Mouse (Mus musculus) intestine, embryonic 14.5 days (tissue): ENCODE results near the gene Fbxw2. TPM values are rescaled to one million over a fixed set of nuclear protein-coding genes. Genes with fewer than 3 reads are reported as not detected.
"Not testable (repeated sequence)": the region's sequence is repeated elsewhere in the genome, so short reads cannot be mapped to it uniquely, and the experiment has no call there.

ENCODE experiments used
- ATAC-seq: fragments of 200-750 bp; cut with Nextera tagmentation; replicated peaks from 2 replicates; pipeline ENCODE4 v1.8.0; 2017; ENCODE audit warnings: low read depth, moderate number of reproducible peaks, moderate TSS enrichment, moderate library complexity; ENCODE audit not compliant: low FRiP score, low TSS enrichment
- DNase-seq: peaks from one replicate; pipeline ENCODE4 v3.0.0-alpha.2; 2018; ENCODE audit warnings: low spot score
- H3K27ac ChIP-seq: fragments of 300-500 bp; sonication (generic); 2 replicates; pipeline ENCODE4 v1.5.1; 2014; ENCODE audit warnings: low read depth, mild to moderate bottlenecking, control low read depth
- H3K27me3 ChIP-seq: fragments of 300-500 bp; sonication (generic); replicated peaks from 2 replicates; pipeline ENCODE4 v1.6.1; 2014; ENCODE audit warnings: low read length, control low read depth; ENCODE audit not compliant: control insufficient read depth, insufficient read depth
- H3K36me3 ChIP-seq: fragments of 300-500 bp; sonication (generic); 2 replicates; pipeline ENCODE4 v1.6.1; 2014; ENCODE audit warnings: low read length, control low read depth; ENCODE audit not compliant: control insufficient read depth, insufficient read depth
- H3K4me1 ChIP-seq: fragments of 300-500 bp; sonication (generic); replicated peaks from 2 replicates; pipeline ENCODE4 v1.6.1; 2014; ENCODE audit warnings: low read length, control low read depth, mixed read lengths; ENCODE audit not compliant: control insufficient read depth, insufficient read depth
- H3K4me2 ChIP-seq: fragments of 300-500 bp; sonication (generic); 2 replicates; pipeline ENCODE4 v1.6.1; 2014; ENCODE audit warnings: low read length
- H3K4me3 ChIP-seq: fragments of 300-500 bp; sonication (generic); 2 replicates; pipeline ENCODE4 v1.5.1; 2014; ENCODE audit warnings: low read depth, low read length, control low read depth, mixed read lengths
- H3K9ac ChIP-seq: fragments of 300-500 bp; sonication (generic); 2 replicates; pipeline ENCODE4 v1.6.1; 2014; ENCODE audit warnings: mild to moderate bottlenecking, low read length
- H3K9me3 ChIP-seq: fragments of 300-500 bp; sonication (generic); 2 replicates; pipeline ENCODE4 v1.6.1; 2016; ENCODE audit warnings: low read length, control low read depth; ENCODE audit not compliant: control insufficient read depth
- WGBS: fragments of 180-500 bp; shearing (Covaris S2); extraction: QIAGEN DNeasy Blood & Tissue Kit; methylation state at CpG from one replicate; pipeline ENCODE4 v1.1.7; 2014; 5-methylcytosine and 5-hydroxymethylcytosine counted together
- polyA plus RNA-seq: library from polyadenylated mRNA; unstranded; fragments of >200 nt; fragmentation: Nextera tagmentation; extraction: Ambion mirVana; gene quantifications from 2 replicates; pipeline ENCODE4 v1.2.1, GENCODE M21; 2014

Fbxw2 gene
- polyA plus RNA-seq, 1 experiment from 2014 or later: 62.2 TPM

DNA sequence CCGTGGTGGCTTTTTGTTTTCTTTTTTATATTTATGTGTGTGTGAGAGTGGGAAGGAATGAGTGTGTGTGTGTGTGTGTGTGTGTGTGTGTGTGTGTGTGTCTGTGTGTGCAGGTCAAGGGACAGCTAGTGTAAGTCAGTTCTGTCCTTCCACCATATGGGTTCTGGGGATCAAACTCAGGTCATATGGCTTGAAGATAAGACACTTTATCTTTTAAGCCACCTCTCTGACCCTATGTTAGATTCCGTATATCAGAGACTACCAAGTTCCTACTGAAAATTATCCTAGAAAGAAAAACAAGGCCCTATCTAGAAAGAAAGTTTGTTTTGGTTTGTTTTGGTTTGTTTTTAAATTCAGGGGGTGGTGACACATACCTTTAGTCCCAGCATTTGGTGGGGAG, 63.9 kb downstream of the Fbxw2 start:
- no peaks in the 10 kb centered on the region for H3K36me3 ChIP-seq
- no peak overlapping the region for H3K27ac ChIP-seq
- H3K4me1 ChIP-seq: no peaks in the 10 kb centered on the region
- ATAC-seq (no peak), DNase-seq (no peak)
- no peak overlapping the region for H3K9ac ChIP-seq
- no peaks in the 10 kb centered on the region for H3K9me3 ChIP-seq
- no peak overlapping the region for H3K4me3 ChIP-seq
- no peak overlapping the region for H3K4me2 ChIP-seq
- WGBS: 78% methylated on average over 2 of the region's 2 CpGs
- H3K27me3 ChIP-seq: no peaks in the 10 kb centered on the region

DNA sequence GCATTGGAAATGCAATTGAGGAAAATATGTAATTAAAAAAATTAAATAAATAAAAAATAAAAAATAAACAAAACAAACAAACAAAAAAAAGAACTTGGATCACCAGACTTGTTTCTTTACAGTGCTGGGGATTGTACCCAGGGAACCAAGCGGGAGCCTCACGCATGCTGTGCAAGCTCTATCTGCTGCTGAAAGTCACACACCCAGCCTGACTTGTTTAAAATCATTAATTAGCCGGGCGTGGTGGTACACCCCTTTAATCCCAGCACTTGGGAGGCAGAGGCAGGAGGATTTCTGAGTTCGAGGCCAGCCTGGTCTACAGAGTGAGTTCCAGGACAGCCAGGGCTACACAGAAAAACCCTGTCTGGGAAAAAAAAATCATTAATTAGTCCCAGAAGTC, 64.8 kb downstream of the Fbxw2 start:
- not testable (repeated sequence) for H3K27me3 ChIP-seq, ATAC-seq, H3K4me1 ChIP-seq, H3K27ac ChIP-seq, H3K4me3 ChIP-seq, DNase-seq, H3K4me2 ChIP-seq, H3K9me3 ChIP-seq, H3K9ac ChIP-seq, H3K36me3 ChIP-seq
- WGBS: 91% methylated on average over 5 of the region's 5 CpGs

DNA sequence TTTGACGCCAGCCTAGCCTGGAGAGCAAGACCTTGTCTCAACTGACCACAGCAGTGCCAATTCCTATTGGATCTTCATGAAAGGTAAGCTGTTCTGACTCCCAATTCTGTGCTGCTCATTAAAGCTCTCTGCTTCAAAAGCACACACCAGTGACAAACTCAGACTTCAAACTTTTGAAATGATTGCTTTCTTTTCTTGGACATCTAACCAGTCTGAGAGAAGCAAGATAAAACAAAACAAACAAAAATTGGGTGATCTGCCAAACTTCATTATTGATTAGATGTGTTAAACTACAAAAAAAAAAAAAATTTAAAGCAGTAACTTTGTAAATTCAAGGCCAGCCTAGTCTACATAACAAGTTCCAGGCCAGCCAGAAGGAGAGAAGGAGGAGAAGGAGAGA, 68.8 kb downstream of the Fbxw2 start:
- DNase-seq: no peak
- no peaks in the 10 kb centered on the region for H3K36me3 ChIP-seq
- no peak overlapping the region for H3K9ac ChIP-seq
- no peaks in the 10 kb centered on the region for H3K9me3 ChIP-seq
- no peak overlapping the region for H3K27ac ChIP-seq
- H3K27me3 ChIP-seq: no peaks in the 10 kb centered on the region
- no peak overlapping the region for H3K4me3 ChIP-seq
- H3K4me1 ChIP-seq: 0 out of 2 replicates have a peak, but pooled peaks cover 6% of the 10 kb centered on the region
- no peak for ATAC-seq
- no peak overlapping the region for H3K4me2 ChIP-seq
- 73% methylated on average over 1 of the region's 1 CpGs for WGBS

DNA sequence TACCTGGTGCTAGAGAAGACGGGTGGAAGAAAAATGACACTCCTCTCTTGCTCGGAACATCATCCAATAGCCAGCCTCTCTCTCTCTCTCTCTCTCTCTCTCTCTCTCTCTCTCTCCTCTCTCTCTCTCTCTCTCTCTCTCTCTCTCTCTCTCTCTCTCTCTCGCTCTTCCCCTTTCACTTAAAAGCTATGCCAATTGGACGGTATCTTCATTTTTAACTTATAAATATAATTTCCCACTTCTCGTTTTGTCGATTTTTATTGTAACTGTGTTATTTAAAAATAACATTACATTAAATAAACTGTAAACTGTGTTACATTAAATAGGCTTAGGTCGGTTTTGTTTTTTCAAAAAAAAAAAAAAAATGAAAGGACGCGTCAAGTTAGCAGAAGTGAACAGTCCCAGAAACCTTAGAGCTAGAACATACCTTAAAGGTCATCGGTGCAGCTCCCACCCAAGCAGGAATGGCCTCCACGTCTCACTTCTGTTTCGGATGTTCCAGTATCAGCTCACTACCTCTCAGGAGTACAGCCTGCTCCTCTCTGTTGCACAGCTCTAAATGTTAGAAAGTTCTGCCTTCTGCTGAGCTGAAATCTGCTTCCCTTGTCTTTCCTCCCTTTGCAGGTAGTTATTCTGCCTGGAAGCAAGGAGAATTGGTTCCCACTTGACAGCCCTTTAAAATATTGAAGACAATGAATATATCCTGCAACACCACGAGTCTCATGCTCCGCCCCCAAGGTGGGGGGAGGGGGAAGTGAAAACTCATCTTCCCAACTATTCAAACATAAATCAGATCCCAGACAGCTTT, 71.4 kb downstream of the Fbxw2 start, which contains the start of gene Gapvd1:
Gene Gapvd1, minus strand, starts transcription at position 682 of the 808 bp plus-strand sequence.
- Histone ChIP-seq H3K36me3 (no peaks in the 10 kb centered on the region), H3K4me1 (0 out of 2 replicates have a peak, but pooled peaks cover 8% of the 10 kb centered on the region), H3K4me3 (peak within 1 kb of the TSS; percentile 62), H3K27ac (peak within 1 kb of the TSS; percentile 89), H3K9me3 (no peaks in the 10 kb centered on the region), H3K27me3 (no peaks in the 10 kb centered on the region), H3K4me2 (peak within 1 kb of the TSS; percentile 80), H3K9ac (peak within 1 kb of the TSS; percentile 95)
- ATAC-seq (no peak), DNase-seq (peak; percentile 77)
- 1% methylated on average over 13 of the region's 14 CpGs for WGBS

Other genes with a start within 250 kb of the Fbxw2 start
- 80.1 and 82.7 TPM in 2 replicates for gene Gapvd1, start 71.1 kb downstream of the Fbxw2 start, polyA plus RNA-seq
- gene Hspa5, start 54.3 kb downstream of the Fbxw2 start, polyA plus RNA-seq: 780 and 861 TPM in 2 replicates
- gene Rabepk, start 26.4 kb downstream of the Fbxw2 start, polyA plus RNA-seq: 48.8 and 51.0 TPM in 2 replicates
- not detected in 2 replicates for gene Gm34653, start 6.7 kb upstream of the Fbxw2 start, polyA plus RNA-seq
- gene Cutal, start 48.1 kb upstream of the Fbxw2 start, polyA plus RNA-seq: 2.2 and 2.8 TPM in 2 replicates
- gene Psmd5, start 48.7 kb upstream of the Fbxw2 start, polyA plus RNA-seq: 111 and 113 TPM in 2 replicates
- 7.8 and 8.3 TPM in 2 replicates for gene Phf19, start 87.7 kb upstream of the Fbxw2 start, polyA plus RNA-seq
- gene Traf1, start 135.5 kb upstream of the Fbxw2 start, polyA plus RNA-seq: 1.7 and 2.4 TPM in 2 replicates
- gene Hc, start 235.1 kb upstream of the Fbxw2 start, polyA plus RNA-seq: 0.22 and 0.27 TPM in 2 replicates